Mouse (Mus musculus) G1E (cell line): ENCODE results near the gene Gdi2. TPM values are rescaled to one million over a fixed set of nuclear protein-coding genes. Genes with fewer than 3 reads are reported as not detected.

Experiments
- ATAC-seq: 2 replicates; pipeline ENCODE4 v1.8.0; 2016; ENCODE audit warnings: mild to moderate bottlenecking; ENCODE audit not compliant: insufficient number of reproducible peaks, poor library complexity, low FRiP score, severe bottlenecking; ENCODE audit errors: extremely low read depth
- DNase-seq: peaks from one replicate; pipeline ENCODE4 v3.0.0; 2012; ENCODE audit warnings: low spot score
- H3K27me3 ChIP-seq: 2 replicates; pipeline ENCODE4 v1.6.1; 2012; ENCODE audit warnings: mild to moderate bottlenecking, low read length, inconsistent platforms; ENCODE audit not compliant: insufficient read depth
- H3K36me3 ChIP-seq: replicated peaks from 2 replicates; pipeline ENCODE3; 2012; ENCODE audit warnings: mild to moderate bottlenecking, inconsistent platforms
- H3K4me1 ChIP-seq: 2 replicates; pipeline ENCODE4 v1.6.1; 2012; ENCODE audit warnings: low read depth, low read length, inconsistent platforms, mixed read lengths; ENCODE audit not compliant: insufficient read depth
- H3K4me3 ChIP-seq: 2 replicates; pipeline ENCODE4 v1.5.1; 2012; ENCODE audit warnings: low read depth, mild to moderate bottlenecking, inconsistent platforms, low read length, moderate library complexity, mixed read lengths
- H3K9me3 ChIP-seq: replicated peaks from 2 replicates; pipeline ENCODE4 v1.6.1; 2012; ENCODE audit warnings: inconsistent platforms
- CTCF ChIP-seq: IDR thresholded peaks from 2 replicates; pipeline ENCODE4 v1.5.1; 2012; ENCODE audit warnings: low read depth, low read length, inconsistent platforms, mixed read lengths
- GATA1 ChIP-seq: IDR thresholded peaks from 2 replicates; pipeline ENCODE4 v1.6.1; 2012; ENCODE audit warnings: borderline replicate concordance, low read length, inconsistent platforms, mixed read lengths
- GATA2 ChIP-seq: IDR thresholded peaks from 2 replicates; pipeline ENCODE4 v1.6.1; 2012; ENCODE audit warnings: low read depth, low read length, inconsistent platforms, borderline replicate concordance
- POLR2AphosphoS5 ChIP-seq: IDR thresholded peaks from 2 replicates; pipeline ENCODE4 v1.6.1; 2012; ENCODE audit warnings: low read depth, low read length, inconsistent platforms; ENCODE audit not compliant: insufficient replicate concordance
- TAL1 ChIP-seq: conservative IDR thresholded peaks from 2 replicates; pipeline ENCODE4 v1.6.1; 2012; ENCODE audit warnings: low read depth, low read length, inconsistent platforms, mixed read lengths
- polyA plus RNA-seq: library from polyadenylated mRNA; stranded (reverse); fragments of >175 nt; gene quantifications from 2 replicates; pipeline ENCODE4 v1.2.3, GENCODE M21; 2012
- total RNA-seq, 2 experiments: library from RNA; stranded (forward) in 1 of 2; stranded (reverse) in 1 of 2; fragments of 200-1000 nt in 1 of 2; fragments of >200 nt in 1 of 2; fragmentation: Nextera tagmentation in 1 of 2; gene quantifications; 2 replicates each; pipeline ENCODE4 v1.2.3; 2014 to 2017

Gdi2 gene
- total and polyA plus RNA-seq, 3 experiments, result 493 to 1,012 (median 989) TPM

DNA sequence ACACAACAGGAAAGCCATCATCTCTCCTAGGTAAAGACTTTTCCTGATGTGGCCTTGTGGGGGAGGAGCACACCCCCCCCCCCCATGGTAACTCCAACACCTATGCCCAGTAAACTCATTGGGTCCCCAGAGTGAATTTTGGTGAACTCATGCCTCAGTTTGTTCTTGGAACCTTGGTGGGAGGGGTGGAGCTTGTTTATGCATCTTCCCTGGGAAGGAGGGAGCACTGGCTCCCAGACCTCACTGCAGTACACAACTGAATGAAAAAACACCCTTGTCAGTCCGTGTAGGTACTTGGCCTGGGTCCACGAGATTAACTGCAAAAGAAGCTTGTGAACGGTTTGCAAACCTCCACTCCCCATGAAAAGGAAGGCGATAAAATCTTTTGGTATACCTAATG, 5.4 kb upstream of the Gdi2 start:
- TF ChIP-seq CTCF (no peak), GATA2 (no peak), TAL1 (no peak), GATA1 (no peak), POLR2AphosphoS5 (no peak)
- peak; percentile 24 for ATAC-seq
- Histone ChIP-seq H3K4me1 (peaks cover 52% of the 10 kb centered on the region), H3K36me3 (no peaks in the 10 kb centered on the region), H3K9me3 (no peaks in the 10 kb centered on the region; the same call in 1 of the 2 replicates), H3K27me3 (no peaks in the 10 kb centered on the region), H3K4me3 (peak overlapping the region; percentile 59; the same call in 1 of the 2 replicates)
- no peak for DNase-seq

- Histone ChIP-seq H3K4me1 (peaks cover 48% of the 10 kb centered on the region), H3K9me3 (no peaks in the 10 kb centered on the region; the same call in 1 of the 2 replicates), H3K4me3 (no peak overlapping the region), H3K36me3 (no peaks in the 10 kb centered on the region), H3K27me3 (no peaks in the 10 kb centered on the region)
- DNase-seq (no peak), ATAC-seq (no peak)
- TF ChIP-seq TAL1 (no peak), POLR2AphosphoS5 (no peak), GATA2 (no peak), CTCF (no peak), GATA1 (no peak)
Measured at GRCm38 (mm10) chr13:3534146-3534545, 3.7 kb upstream of the Gdi2 start.

DNA sequence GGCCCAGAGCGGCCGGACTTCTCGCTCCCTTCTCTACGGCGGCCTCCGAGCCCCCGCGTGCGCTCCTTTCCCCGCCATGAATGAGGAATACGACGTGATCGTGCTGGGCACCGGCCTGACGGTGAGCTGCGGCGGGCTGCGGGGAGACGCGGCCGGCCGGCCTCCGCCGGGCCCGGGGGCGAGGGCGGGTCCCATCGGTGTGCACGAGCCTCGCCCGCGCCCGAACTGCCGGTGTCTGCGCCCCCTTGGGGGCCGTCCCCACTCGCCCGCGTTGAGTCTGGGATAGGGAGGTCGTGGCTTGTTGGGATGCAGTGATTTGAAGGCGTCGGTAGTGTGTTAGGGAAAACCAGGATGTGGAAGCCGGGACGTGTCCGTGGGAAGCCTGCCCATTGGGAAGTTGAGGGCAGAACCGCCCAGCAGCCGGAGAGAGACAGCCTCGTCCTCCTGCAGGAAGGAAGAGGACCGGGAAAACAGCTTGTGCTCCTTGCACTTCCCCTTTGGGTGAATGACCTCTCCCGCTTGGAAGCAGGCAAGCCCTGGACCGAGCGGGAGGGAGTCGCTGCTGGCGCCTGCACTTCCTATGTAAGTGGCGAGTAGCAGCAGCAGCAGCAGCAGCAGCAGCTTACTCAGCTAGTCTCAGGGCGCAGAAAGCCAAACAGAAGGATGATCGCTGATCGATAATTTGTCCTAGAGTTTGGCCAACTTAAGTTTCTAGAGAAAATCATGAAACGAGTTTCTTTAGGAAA, 533 bp downstream of the Gdi2 start:
- H3K4me1 ChIP-seq, result peaks cover 43% of the 10 kb centered on the region
- DNase-seq, result no peak
- no peaks in the 10 kb centered on the region; the same call in 1 of the 2 replicates for H3K9me3 ChIP-seq
- peak overlapping the region; percentile 94 for H3K4me3 ChIP-seq
- TF ChIP-seq GATA1 (no peak), GATA2 (no peak), POLR2AphosphoS5 (no peak), TAL1 (no peak), CTCF (no peak)
- H3K27me3 ChIP-seq, result no peaks in the 10 kb centered on the region
- H3K36me3 ChIP-seq, result peaks cover 17% of the 10 kb centered on the region
- ATAC-seq, result no peak

DNA sequence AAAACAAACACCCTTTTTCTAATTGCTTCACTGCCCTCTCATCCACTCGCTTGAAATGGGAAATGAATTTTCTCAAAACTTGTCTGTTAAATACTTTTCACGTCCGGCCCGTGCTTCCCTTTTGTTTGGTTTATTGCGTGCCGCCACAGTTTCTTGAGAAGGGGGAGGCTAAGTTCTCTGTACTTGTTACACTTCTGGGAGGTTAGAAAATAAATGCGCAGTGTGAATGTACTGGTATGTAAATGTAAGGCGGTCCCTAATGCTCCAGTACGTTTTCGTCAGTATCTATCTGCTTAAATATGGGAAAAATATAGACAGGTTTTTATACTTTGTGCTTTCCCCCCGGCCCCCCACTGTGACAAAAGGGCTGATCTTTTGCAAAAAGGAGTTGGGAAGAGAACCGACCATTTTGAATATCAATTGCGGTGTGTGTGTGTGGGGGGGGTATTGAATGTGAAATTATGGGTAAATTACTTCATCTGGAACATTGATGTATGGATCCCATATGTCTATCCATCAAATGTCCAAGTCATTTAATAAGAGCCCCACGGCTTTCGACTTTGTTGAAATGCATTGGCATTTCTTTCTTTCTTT, 1.2 kb downstream of the Gdi2 start:
- H3K36me3 ChIP-seq, result peaks cover 22% of the 10 kb centered on the region
- no peak for ATAC-seq
- DNase-seq, result no peak
- H3K27me3 ChIP-seq, result no peaks in the 10 kb centered on the region
- no peak for TF ChIP-seq GATA2
- no peak for TF ChIP-seq GATA1
- no peak for TF ChIP-seq TAL1
- TF ChIP-seq CTCF, result no peak
- no peak for TF ChIP-seq POLR2AphosphoS5
- H3K4me3 ChIP-seq, result peak overlapping the region; percentile 94
- H3K9me3 ChIP-seq, result no peaks in the 10 kb centered on the region; the same call in 1 of the 2 replicates
- H3K4me1 ChIP-seq, result peaks cover 45% of the 10 kb centered on the region

DNA sequence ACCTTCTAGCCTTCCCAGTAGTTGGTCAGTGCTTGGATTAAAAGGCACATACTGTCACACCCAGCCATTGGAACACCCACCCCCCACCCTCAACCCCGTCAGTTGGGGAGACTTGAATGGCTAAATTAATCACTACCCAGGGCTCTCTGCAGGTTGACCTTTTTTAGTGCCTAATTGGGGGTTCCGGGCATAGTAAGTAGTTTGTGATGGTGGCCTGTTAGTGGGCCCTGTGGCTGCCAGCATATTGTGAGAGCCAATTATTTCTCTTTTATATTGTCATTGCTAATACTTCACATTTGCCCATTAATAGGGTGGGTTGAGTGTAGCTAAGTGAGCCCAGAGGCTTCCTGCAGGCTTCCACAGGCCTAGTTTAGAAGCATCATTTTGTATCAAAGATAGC, 2.3 kb downstream of the Gdi2 start:
- no peak for ATAC-seq

GRCm38 (mm10) chr13:3541159-3541782, 3.4 kb downstream of the Gdi2 start:
- Histone ChIP-seq H3K4me3 (no peak overlapping the region; the same call in 1 of the 2 replicates), H3K36me3 (peaks cover 42% of the 10 kb centered on the region), H3K4me1 (peaks cover 62% of the 10 kb centered on the region), H3K27me3 (no peaks in the 10 kb centered on the region), H3K9me3 (no peaks in the 10 kb centered on the region; the same call in 1 of the 2 replicates)
- no peak for DNase-seq
- no peak for ATAC-seq
- no peak for TF ChIP-seq TAL1
- no peak for TF ChIP-seq GATA1
- no peak for TF ChIP-seq POLR2AphosphoS5
- no peak for TF ChIP-seq CTCF
- no peak for TF ChIP-seq GATA2

More for the DNA sequence above, 2.3 kb downstream of the Gdi2 start:
- H3K4me1 ChIP-seq, result peaks cover 51% of the 10 kb centered on the region
- TF ChIP-seq TAL1 (no peak), CTCF (no peak), GATA2 (no peak), POLR2AphosphoS5 (no peak), GATA1 (no peak)
- peaks cover 31% of the 10 kb centered on the region for H3K36me3 ChIP-seq
- H3K27me3 ChIP-seq, result no peaks in the 10 kb centered on the region
- DNase-seq, result no peak
- peak overlapping the region; percentile 94; the same call in 1 of the 2 replicates for H3K4me3 ChIP-seq
- H3K9me3 ChIP-seq, result no peaks in the 10 kb centered on the region; the same call in 1 of the 2 replicates
